Mouse (Mus musculus) frontal cortex, postnatal 36 days (tissue): ENCODE measurements around the gene Ccdc88c.

Source experiments
- DNase-seq, 2 experiments: peaks; one replicate each; pipeline ENCODE4 v3.0.0; 2022; ENCODE audit warnings: low spot score in 2 of 2

Ccdc88c gene

DNA sequence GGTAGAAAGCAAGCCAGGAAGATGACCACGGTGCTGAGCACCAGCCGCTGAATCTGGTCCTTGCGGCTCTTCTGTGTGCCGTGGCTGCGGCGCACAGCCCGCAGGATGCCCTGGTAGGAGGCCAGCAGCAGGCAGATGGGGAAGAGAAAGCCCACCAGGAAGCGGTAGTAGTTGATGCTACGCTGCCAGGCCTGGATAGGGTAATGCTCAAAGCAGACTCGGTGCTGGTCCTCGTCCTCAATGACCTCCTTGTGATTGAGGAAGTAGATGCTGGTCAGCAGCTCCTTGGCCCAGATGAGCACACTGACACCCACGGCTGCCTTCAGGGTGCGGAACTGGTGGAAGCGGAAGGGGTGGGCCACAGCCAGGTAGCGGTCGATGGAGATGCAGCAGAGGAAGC lies 150.3 kb downstream of the Ccdc88c start:
- DNase-seq: no peak

- DNase-seq: no peak
These were observed 150.9 kb downstream of the Ccdc88c start for GRCm38 (mm10) chr12:100877936-100878335.

GRCm38 (mm10) chr12:100875960-100876359 lies 152.9 kb downstream of the Ccdc88c start:
- DNase-seq: no peak

- peak; percentile 17 to 62 for DNase-seq
These were observed 153.3 kb downstream of the Ccdc88c start for GRCm38 (mm10) chr12:100875553-100875952.

- no peak for DNase-seq
These were observed 155.2 kb downstream of the Ccdc88c start for GRCm38 (mm10) chr12:100873612-100874011.

GRCm38 (mm10) chr12:100871841-100872240 lies 157.0 kb downstream of the Ccdc88c start:
- no peak for DNase-seq

- DNase-seq: no peak
These were observed 157.6 kb downstream of the Ccdc88c start for GRCm38 (mm10) chr12:100871234-100871633.

DNA sequence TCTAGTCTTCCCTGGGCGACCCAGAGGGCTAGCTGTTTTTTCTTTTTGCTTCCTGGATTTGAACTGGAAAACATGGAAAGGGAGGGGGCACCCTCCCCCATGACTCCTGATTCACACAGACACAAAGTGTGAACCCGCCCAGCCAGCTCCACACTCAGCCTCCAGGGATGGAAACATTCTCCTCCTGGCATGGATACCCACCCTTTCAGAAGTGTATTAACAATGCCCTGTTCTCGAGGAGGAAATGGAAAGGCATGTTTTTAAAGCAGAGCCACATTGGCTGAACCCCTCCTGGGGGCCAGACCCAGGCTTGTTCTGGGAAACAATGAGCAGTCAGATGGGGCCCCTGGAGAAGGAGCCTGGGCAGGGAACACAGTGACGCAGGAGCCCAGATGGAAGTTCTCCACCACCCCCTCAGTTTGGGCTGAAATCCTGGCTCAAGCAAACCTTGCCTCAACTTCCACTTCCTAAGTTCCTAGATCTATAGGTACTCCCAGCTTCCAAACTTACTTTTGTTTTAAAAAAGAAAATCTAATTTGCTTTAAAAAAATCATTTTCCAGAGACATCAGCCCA lies 160.7 kb downstream of the Ccdc88c start:
- no peak for DNase-seq

- no peak for DNase-seq
These were observed 161.8 kb downstream of the Ccdc88c start for GRCm38 (mm10) chr12:100867097-100867496.

- DNase-seq: no peak
These were observed 163.3 kb downstream of the Ccdc88c start for GRCm38 (mm10) chr12:100865509-100866078.

- DNase-seq: no peak
These were observed 163.8 kb downstream of the Ccdc88c start for GRCm38 (mm10) chr12:100865072-100865471.

GRCm38 (mm10) chr12:100862856-100863446 lies 165.9 kb downstream of the Ccdc88c start:
- no peak for DNase-seq

GRCm38 (mm10) chr12:100862272-100862671 lies 166.6 kb downstream of the Ccdc88c start:
- DNase-seq: no peak
